Mouse (Mus musculus) lung, adult 2 months (tissue): ENCODE measurements at regions not wholly inside any gene's neighbourhood (a gene's known extent, or its start where the extent isn't known, plus 50 kb on each side); places are given as distances from the start of the nearest gene placed in this dataset.

Experiments
- CTCF ChIP-seq: fragments of 200-500 bp; IDR thresholded peaks from 2 replicates; pipeline ENCODE4 v1.5.1; 2011; ENCODE audit warnings: mild to moderate bottlenecking, low read length, control low read depth; ENCODE audit not compliant: insufficient read depth
- POLR2A ChIP-seq: fragments of 200-500 bp; IDR thresholded peaks from 2 replicates; pipeline ENCODE4 v1.6.1; 2011; ENCODE audit warnings: low read depth, mild to moderate bottlenecking, control low read depth, low read length, borderline replicate concordance; ENCODE audit errors: extremely low read depth

GRCm38 (mm10) chr17:84095829-84096228 lies 91.9 kb downstream of the Zfp36l2 start:
- TF ChIP-seq CTCF (no peak), POLR2A (no peak)
